Mouse (Mus musculus): Measurements from ENCODE around the gene Rabgap1l. TPM values are rescaled to one million over a fixed set of nuclear protein-coding genes. Genes with fewer than 3 reads are reported as not detected.

The Rabgap1l gene
- polyA plus RNA-seq, 1 experiment, result 56.5 TPM

DNA sequence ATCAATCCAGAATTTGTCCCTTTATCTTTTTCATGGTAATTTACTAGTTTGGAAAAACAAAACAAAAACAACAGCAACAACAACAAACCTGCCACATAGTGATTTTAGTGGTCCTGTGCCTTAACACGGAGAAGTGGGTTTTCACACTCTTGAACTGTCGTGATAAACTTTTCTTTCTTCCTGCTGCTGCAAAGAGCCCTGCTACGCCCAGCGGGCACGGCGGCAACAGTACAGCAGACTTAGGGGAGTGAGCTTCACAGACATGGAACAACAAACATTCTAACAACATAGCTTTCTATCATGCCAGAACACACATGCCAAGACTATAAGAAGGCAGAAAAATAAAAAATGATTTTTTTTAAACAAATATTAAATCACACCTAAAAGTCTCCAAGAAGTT lies 486.7 kb downstream of the Rabgap1l start:
- TF ChIP-seq CTCF (IDR thresholded peaks at IDR 0.05; ENCODE audit: borderline replicate concordance, control insufficient read depth, extremely low read depth, insufficient read depth, low read length, poor library complexity) (no peak), POLR2A (IDR thresholded peaks at IDR 0.05; ENCODE audit: control insufficient read depth, extremely low read depth, insufficient read depth, low read length, poor library complexity) (no peak)
- H3K4me1 ChIP-seq (replicated peaks; ENCODE audit: control insufficient read depth, insufficient read depth, low read length), result peaks cover 15% of the 10 kb centered on the region
- peak overlapping the region; percentile 7 for H3K4me3 ChIP-seq (ENCODE audit: control insufficient read depth, insufficient read depth, low read length)

DNA sequence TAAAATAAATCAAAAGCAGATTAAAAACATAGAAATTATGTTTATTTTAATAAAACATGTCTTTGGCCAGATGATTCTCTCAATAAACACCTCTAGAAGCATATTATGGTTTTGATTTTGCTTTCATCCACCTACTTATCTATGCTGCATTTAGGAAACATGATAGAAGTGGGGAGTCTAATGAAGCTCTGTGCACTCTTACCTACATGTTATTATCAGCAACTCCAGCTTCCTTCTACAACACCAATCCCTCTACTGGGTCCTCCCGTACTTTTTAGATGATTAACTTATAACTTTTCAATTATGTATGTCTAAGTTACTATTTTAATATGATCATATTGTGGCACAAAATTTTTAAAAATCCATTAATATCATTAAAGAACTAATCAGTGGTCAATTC lies 487.2 kb downstream of the Rabgap1l start:
- TF ChIP-seq POLR2A (IDR thresholded peaks at IDR 0.05; ENCODE audit: control insufficient read depth, extremely low read depth, insufficient read depth, low read length, poor library complexity), result no peak
- no peak for TF ChIP-seq CTCF (IDR thresholded peaks at IDR 0.05; ENCODE audit: borderline replicate concordance, control insufficient read depth, extremely low read depth, insufficient read depth, low read length, poor library complexity)
- Histone ChIP-seq H3K27me3 (ENCODE audit: control insufficient read depth, insufficient read depth, low read length) (no peaks in the 10 kb centered on the region), H3K4me3 (ENCODE audit: control insufficient read depth, insufficient read depth, low read length) (no peak overlapping the region), H3K27ac (ENCODE audit: control insufficient read depth, insufficient read depth, low read length) (no peak overlapping the region), H3K36me3 (ENCODE audit: control insufficient read depth, insufficient read depth, low read length) (no peaks in the 10 kb centered on the region), H3K4me1 (replicated peaks; ENCODE audit: control insufficient read depth, insufficient read depth, low read length) (peaks cover 15% of the 10 kb centered on the region)
- DNase-seq, result no peak
- WGBS, result 11% methylated on average over 1 of the region's 1 CpGs

More for the DNA sequence above, 486.7 kb downstream of the Rabgap1l start:
- H3K27me3 ChIP-seq (ENCODE audit: control insufficient read depth, insufficient read depth, low read length), result no peaks in the 10 kb centered on the region
- peak; percentile 51 for DNase-seq
- no peaks in the 10 kb centered on the region for H3K36me3 ChIP-seq (ENCODE audit: control insufficient read depth, insufficient read depth, low read length)
- WGBS, result 5% methylated on average over 6 of the region's 6 CpGs
- peak overlapping the region; percentile 36; the same call in 1 of the 2 replicates for H3K27ac ChIP-seq (ENCODE audit: control insufficient read depth, insufficient read depth, low read length)

DNA sequence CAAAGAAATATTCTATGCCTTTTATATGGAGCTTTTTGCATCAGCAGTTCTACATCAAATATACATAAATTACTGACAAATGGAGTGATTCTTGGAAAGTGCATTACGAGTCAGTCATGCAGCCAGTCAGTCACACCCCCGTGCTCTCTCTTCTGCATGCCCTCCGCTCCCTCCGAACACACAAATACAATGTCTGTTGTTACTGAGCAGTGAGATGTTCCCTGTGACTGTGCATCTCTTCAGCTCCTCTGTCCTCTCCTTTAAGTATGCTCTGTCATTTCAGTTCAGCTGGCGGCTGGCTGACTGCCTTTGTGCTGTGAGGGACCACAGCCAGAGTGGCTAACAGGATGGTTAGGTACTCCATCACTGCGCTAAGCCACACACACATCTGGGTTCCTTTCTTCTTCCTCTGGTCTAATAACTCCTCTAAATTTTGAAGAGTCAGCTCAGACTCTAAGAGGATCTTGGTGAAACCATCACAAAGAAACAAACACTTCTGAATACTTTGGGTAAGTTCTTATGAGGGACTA lies 488.0 kb downstream of the Rabgap1l start:
- H3K27ac ChIP-seq (ENCODE audit: control insufficient read depth, insufficient read depth, low read length), result no peak overlapping the region
- TF ChIP-seq POLR2A (IDR thresholded peaks at IDR 0.05; ENCODE audit: control insufficient read depth, extremely low read depth, insufficient read depth, low read length, poor library complexity) (no peak), CTCF (IDR thresholded peaks at IDR 0.05; ENCODE audit: borderline replicate concordance, control insufficient read depth, extremely low read depth, insufficient read depth, low read length, poor library complexity) (no peak)
- no peaks in the 10 kb centered on the region for H3K36me3 ChIP-seq (ENCODE audit: control insufficient read depth, insufficient read depth, low read length)
- DNase-seq, result peak; percentile 22
- WGBS, result 18% methylated on average over 6 of the region's 6 CpGs
- H3K4me1 ChIP-seq (replicated peaks; ENCODE audit: control insufficient read depth, insufficient read depth, low read length), result peaks cover 14% of the 10 kb centered on the region
- H3K4me3 ChIP-seq (ENCODE audit: control insufficient read depth, insufficient read depth, low read length), result peak overlapping the region; percentile 31
- H3K27me3 ChIP-seq (ENCODE audit: control insufficient read depth, insufficient read depth, low read length), result no peaks in the 10 kb centered on the region

DNA sequence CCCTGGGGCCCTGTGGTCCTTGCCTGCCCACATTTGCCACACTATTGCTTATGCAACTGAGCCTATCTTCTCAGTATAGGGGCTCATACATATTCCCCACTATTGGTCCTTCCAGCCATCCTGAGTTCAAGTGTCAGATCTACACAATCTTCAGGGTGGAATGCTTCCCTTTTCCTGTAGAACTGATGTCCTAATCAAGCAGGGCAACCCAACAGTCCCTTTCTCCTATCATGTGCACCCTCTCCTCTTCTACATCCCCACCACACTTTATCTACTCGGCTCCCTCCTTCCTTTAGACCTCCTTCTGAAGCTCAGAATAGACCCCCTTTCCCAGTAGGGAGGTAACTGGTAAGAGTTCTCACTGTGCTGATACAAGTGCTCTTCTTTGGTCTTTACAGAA lies 490.7 kb downstream of the Rabgap1l start:
- WGBS, result 70% methylated on average over 1 of the region's 1 CpGs
- Histone ChIP-seq H3K27me3 (ENCODE audit: control insufficient read depth, insufficient read depth, low read length) (no peaks in the 10 kb centered on the region), H3K4me3 (ENCODE audit: control insufficient read depth, insufficient read depth, low read length) (no peak overlapping the region), H3K4me1 (replicated peaks; ENCODE audit: control insufficient read depth, insufficient read depth, low read length) (peaks cover 13% of the 10 kb centered on the region), H3K36me3 (ENCODE audit: control insufficient read depth, insufficient read depth, low read length) (no peaks in the 10 kb centered on the region), H3K27ac (ENCODE audit: control insufficient read depth, insufficient read depth, low read length) (no peak overlapping the region)
- TF ChIP-seq CTCF (IDR thresholded peaks at IDR 0.05; ENCODE audit: borderline replicate concordance, control insufficient read depth, extremely low read depth, insufficient read depth, low read length, poor library complexity) (no peak), POLR2A (IDR thresholded peaks at IDR 0.05; ENCODE audit: control insufficient read depth, extremely low read depth, insufficient read depth, low read length, poor library complexity) (no peak)
- no peak for DNase-seq

DNA sequence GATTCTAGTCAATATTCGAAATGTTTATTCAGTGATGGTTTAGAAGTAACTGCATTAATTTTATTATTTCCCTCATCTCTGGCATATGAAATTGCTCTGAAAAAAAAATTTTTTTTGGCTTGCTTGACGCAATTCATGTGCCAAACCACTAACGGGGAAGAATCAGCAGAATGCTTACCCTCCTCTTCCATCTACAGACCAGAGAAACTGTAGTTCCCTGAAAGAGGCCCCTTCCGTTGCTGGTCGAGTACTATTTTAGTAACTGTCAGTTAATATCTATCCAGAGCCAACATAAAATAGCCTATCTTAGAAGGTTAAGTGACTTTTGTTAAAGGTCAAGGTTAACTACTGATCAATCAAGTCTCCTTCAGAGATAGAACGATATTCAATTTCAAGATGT lies 491.9 kb downstream of the Rabgap1l start:
- 17% methylated on average over 6 of the region's 6 CpGs for WGBS

DNA sequence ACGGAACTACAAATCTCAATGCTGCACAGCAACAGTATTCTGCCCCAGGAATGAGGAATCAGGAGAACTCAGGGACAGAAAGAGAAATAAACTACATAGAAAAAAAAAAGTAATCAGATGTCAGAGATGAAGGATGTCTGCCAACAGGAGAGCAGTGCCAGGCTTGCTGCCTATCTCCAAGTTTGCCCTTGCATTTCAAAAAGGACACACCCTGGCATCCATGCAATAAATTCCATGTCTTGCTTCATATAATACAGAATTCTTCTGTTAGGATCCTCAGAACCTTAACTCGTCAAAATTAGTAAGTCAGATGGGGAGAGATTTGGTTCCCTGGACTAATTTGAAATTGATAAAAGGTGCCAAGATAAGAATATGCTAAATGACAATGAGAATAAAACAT lies 492.3 kb downstream of the Rabgap1l start:
- no peak for DNase-seq
- Histone ChIP-seq H3K4me3 (ENCODE audit: control insufficient read depth, insufficient read depth, low read length) (no peak overlapping the region), H3K36me3 (ENCODE audit: control insufficient read depth, insufficient read depth, low read length) (no peaks in the 10 kb centered on the region), H3K27me3 (ENCODE audit: control insufficient read depth, insufficient read depth, low read length) (no peaks in the 10 kb centered on the region), H3K27ac (ENCODE audit: control insufficient read depth, insufficient read depth, low read length) (no peak overlapping the region), H3K4me1 (replicated peaks; ENCODE audit: control insufficient read depth, insufficient read depth, low read length) (peaks cover 13% of the 10 kb centered on the region)
- TF ChIP-seq CTCF (IDR thresholded peaks at IDR 0.05; ENCODE audit: borderline replicate concordance, control insufficient read depth, extremely low read depth, insufficient read depth, low read length, poor library complexity) (no peak), POLR2A (IDR thresholded peaks at IDR 0.05; ENCODE audit: control insufficient read depth, extremely low read depth, insufficient read depth, low read length, poor library complexity) (no peak)
- 65% methylated on average over 2 of the region's 2 CpGs for WGBS

More for the DNA sequence above, 491.9 kb downstream of the Rabgap1l start:
- Histone ChIP-seq H3K36me3 (ENCODE audit: control insufficient read depth, insufficient read depth, low read length) (no peaks in the 10 kb centered on the region), H3K4me1 (replicated peaks; ENCODE audit: control insufficient read depth, insufficient read depth, low read length) (peaks cover 13% of the 10 kb centered on the region), H3K4me3 (ENCODE audit: control insufficient read depth, insufficient read depth, low read length) (no peak overlapping the region), H3K27ac (ENCODE audit: control insufficient read depth, insufficient read depth, low read length) (no peak overlapping the region), H3K27me3 (ENCODE audit: control insufficient read depth, insufficient read depth, low read length) (no peaks in the 10 kb centered on the region)
- no peak for DNase-seq
- TF ChIP-seq CTCF (IDR thresholded peaks at IDR 0.05; ENCODE audit: borderline replicate concordance, control insufficient read depth, extremely low read depth, insufficient read depth, low read length, poor library complexity), result no peak
- TF ChIP-seq POLR2A (IDR thresholded peaks at IDR 0.05; ENCODE audit: control insufficient read depth, extremely low read depth, insufficient read depth, low read length, poor library complexity), result no peak

DNA sequence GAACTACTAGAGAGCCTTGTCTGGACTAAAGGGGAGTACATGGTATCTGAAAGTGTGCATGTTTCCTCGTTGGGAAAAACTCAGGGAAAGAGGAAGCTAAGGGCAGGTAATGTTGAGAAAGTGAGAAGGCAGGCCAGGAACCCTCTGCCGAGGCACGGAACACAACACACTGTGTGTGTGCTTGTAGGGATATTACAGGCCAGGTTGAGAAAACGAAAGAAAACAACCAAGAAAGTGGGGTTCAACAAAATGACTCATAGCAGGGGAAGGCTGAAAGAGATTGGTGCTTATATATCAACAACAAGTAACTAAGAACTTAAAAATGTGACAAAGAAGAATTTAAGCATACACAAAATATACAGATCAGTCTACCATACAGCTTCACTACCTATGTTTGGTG lies 493.0 kb downstream of the Rabgap1l start:
- no peak overlapping the region for H3K27ac ChIP-seq (ENCODE audit: control insufficient read depth, insufficient read depth, low read length)
- TF ChIP-seq POLR2A (IDR thresholded peaks at IDR 0.05; ENCODE audit: control insufficient read depth, extremely low read depth, insufficient read depth, low read length, poor library complexity) (no peak), CTCF (IDR thresholded peaks at IDR 0.05; ENCODE audit: borderline replicate concordance, control insufficient read depth, extremely low read depth, insufficient read depth, low read length, poor library complexity) (no peak)
- 16% methylated on average over 4 of the region's 4 CpGs for WGBS
- H3K4me1 ChIP-seq (replicated peaks; ENCODE audit: control insufficient read depth, insufficient read depth, low read length), result peaks cover 8% of the 10 kb centered on the region
- H3K36me3 ChIP-seq (ENCODE audit: control insufficient read depth, insufficient read depth, low read length), result no peaks in the 10 kb centered on the region
- H3K27me3 ChIP-seq (ENCODE audit: control insufficient read depth, insufficient read depth, low read length), result no peaks in the 10 kb centered on the region
- no peak for DNase-seq
- H3K4me3 ChIP-seq (ENCODE audit: control insufficient read depth, insufficient read depth, low read length), result no peak overlapping the region

Data from thymus, adult 2 months (tissue).